Mouse (Mus musculus) lung, postnatal 10 days (tissue): ENCODE results near the gene Frmpd4.
A peak's percentile ranks its signal among the peaks of the same experiment; 100 is the strongest.

Experiments
- DNase-seq: peaks from one replicate; pipeline ENCODE4 v3.0.0; 2021

Frmpd4 gene

DNA sequence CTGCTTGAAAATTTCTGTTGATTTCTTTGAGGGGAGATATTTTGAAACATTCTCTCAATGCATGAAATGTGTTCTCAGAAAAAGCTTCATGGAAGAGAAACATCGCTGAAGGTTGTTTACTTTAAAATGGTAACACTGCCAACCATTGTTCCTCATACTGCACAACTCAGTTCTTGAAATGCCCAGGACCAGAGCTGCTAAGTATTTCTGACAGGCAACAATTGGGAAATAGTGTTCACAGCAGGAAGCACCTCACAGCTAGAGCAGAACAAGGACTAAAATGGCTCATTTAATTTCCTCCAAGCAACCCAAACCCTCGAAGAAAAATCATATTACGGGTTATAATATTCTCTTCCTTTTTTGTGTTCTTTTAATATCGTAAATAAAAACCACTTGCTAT lies 1054.5 kb downstream of the Frmpd4 start:
- no peak for DNase-seq

DNA sequence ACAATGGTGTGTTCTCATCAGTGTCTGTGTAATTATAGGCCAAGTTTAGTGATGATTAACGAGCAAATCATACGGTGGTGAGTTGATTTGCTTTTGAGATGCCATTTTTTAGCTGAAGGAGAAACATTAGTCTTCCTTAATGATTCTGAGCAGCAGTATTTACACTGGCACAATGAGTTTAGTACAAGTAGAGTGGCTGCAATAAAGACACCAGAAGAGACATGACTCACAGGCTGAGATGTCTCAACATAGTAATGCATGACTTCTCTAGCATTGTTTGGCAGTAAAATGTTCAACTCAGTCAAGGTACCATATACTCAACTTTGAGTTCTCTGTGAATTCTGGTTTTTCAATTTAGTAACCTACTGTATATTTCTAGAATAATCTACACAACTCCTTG lies 1058.6 kb downstream of the Frmpd4 start:
- DNase-seq, result no peak

DNA sequence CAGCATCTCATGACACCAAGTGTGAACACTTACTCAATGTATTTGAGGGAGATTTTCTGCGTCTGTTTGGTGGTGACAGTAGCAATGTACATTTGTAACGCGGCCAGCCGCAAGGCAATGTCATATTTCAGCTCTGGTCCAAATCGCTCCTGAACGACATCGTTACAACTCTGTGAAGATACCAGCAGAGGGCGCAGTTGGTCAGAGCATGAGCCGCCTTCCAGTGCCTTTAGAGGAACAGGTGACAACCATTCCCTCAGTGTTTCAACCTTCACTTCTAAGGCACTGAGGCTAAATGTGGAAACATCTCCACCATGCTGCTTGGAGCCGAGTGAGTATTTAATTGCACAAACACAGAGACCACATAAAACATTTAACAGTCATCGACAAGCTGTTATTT lies 1079.3 kb downstream of the Frmpd4 start:
- peak; percentile 45 for DNase-seq

DNA sequence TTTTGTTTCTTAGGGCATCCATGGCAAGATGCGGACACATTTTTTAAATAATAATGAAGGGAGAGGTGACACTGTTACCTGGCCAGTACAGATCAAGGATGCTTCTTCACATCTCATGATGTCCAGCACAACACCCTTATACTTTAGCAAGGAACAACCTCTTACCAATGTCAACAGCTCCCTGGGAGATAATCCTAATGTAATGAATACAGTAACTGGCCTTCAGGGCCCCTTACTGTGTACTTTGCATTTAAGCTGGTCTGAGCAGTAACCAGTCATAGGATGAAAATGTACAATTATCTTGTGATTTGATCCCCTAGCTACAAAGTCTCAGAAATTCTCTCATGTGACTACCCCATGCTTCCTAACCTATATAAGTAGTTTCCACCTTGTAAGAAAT lies 1084.8 kb downstream of the Frmpd4 start:
- DNase-seq, result no peak

- no peak for DNase-seq
Measured at GRCm38 (mm10) chrX:167491589-167492207, 1085.3 kb downstream of the Frmpd4 start.

- DNase-seq, result no peak
Measured at GRCm38 (mm10) chrX:167483409-167484177, 1093.4 kb downstream of the Frmpd4 start.

DNA sequence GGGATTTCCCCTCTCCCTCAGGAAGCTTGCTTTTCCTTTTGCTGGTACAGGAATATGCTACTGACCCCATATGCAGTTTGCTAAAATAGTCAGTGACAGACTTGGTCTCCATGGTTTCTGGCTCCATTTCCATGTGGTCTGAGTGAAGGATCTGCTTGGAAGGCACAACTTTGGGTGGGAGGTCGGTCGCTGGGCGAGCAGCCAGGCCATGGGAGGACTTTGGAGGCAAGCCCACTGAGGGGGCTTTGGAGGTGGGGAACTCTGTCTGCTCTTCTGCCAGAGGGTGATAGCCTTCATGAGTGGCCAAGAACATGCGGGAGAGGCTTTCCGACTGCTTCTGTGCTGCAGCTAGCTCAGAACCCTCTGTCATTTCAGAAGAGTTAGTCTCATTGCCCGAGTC lies 1099.4 kb downstream of the Frmpd4 start:
- no peak for DNase-seq

- DNase-seq, result no peak
Measured at GRCm38 (mm10) chrX:167434883-167435282, 1142.1 kb downstream of the Frmpd4 start.

- DNase-seq, result no peak
Measured at GRCm38 (mm10) chrX:167433950-167434349, 1143.1 kb downstream of the Frmpd4 start.
